Mouse (Mus musculus) testis, postnatal 10 days (tissue): ENCODE measurements around the gene Fam214a.
A peak's percentile ranks its signal among the peaks of the same experiment; 100 is the strongest.

Source experiments
- DNase-seq: peaks from one replicate; pipeline ENCODE4 v3.0.0; 2021; ENCODE audit warnings: low spot score

Gene Fam214a

DNA sequence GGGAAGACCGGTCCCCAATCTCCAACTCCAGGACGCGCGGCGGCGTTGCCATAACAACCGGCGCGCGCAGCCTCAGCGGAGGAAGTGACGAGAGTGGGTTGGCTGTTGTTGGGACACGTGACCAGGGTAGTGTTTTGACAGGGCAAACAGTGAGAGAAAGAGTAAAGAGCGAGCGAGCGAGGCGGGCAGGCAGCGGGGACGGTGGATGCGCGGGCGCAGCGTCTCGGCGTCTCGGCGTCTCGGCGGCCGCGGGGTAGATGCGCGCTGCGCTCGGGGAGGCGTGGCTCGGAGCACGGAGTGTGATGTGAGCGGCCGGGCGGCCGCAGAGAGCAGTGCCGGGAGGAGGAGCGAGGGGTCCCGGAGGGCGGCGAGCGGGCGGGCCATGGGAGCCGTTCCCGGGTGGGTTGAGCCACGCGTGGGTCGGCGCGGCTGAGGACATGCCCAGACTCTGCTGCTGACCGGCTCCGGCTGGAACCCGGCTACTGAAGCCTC, at the start of gene Fam214a:
Fam214a (plus strand) TSS at position 129 of the 492 bp plus-strand sequence.
- peak; percentile 92 for DNase-seq

DNA sequence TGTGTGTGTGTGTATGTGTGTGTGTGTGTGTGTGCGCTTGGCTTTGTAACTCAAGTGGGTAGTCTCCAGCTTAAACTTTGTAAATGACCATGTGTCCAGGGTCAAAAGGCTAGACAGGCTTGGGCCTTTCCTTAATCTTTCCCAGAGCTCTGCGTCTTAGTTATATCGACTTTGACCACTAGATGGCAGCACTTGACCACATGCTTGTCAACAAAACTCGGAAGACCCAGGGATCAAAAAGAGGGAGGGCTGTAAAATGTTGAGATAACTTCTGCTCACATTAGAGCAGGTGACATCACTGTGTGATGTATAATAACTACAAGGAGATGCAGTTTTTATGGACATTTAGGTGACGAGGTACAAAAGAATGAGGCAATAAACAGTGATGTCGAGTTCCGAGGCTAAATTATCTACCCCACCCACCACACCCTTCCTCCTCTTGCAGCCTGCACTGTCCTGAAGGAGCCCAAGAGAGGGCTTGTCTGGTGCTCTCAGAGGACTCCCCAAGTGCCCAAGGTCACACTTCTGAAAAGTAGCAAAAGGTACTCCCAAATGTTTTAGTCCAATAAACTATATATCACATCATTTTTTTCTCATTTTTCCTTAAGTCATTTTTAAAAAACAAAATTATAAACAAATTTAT, 47.7 kb upstream of the Fam214a start:
- DNase-seq, result peak; percentile 83

DNA sequence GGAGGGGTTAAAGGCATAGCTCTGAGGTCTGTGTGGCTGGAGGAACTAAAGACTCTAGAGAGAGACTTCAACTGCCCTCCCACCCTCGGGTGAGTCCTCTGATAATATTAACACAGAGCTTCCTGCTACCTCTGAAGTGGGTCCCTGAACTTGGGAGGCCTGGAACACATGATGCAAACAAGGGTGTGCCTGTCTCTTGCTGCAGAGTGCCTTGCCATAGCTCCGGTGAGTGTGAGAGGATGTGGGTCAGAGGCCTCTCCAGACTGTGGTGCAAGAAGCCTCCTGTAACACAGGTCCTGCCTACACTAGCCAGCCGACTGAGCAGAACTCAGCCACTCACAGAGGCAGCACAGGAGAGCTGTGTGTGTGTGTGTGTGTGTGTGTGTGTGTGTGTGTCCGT, 45.7 kb upstream of the Fam214a start:
- DNase-seq, result no peak

DNA sequence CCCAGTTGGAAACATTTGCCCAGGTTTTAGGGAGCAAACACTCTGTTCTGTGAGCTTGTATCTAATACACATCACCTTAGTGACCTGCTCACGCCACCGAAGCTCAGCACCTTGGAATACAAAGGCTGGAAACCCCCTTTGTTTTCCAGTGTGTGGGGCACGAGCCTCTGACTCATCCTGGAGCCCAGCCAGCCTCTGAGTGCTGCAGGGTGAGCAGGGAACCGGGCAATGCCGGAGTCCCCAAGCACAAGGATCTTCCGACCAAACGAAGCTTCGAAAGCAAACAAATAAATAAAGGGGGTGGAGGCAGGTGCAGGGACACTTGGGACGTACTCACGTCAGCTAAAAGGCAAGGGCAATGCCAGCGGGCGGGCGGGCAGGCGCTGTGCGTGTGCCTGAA, 43.4 kb upstream of the Fam214a start:
- peak; percentile 71 for DNase-seq

DNA sequence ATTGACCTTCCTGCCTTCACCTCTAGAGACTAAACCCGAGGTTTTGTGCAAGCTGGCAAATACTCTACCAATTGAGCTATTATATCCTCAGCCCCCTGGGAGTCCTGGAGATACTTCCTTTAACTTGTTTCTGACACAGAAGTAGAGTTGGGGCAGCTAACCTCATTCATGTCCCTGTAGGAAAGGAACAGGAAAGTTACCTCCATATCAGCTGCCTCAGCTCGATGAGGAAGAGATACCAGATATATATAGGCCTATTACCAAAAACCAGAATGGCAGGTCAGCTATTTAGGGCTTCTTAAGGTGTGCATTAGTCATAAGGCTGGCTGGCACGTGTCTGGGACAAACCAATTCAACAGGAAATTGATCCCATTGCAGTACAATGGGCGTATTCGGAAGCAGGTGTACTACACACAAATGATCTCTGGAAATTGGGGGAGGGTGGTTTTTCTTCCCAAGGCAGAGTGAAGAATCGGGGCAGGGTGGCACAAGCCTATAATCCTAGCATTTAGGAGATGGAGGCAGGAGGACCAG, 42.4 kb upstream of the Fam214a start:
- no peak for DNase-seq

DNA sequence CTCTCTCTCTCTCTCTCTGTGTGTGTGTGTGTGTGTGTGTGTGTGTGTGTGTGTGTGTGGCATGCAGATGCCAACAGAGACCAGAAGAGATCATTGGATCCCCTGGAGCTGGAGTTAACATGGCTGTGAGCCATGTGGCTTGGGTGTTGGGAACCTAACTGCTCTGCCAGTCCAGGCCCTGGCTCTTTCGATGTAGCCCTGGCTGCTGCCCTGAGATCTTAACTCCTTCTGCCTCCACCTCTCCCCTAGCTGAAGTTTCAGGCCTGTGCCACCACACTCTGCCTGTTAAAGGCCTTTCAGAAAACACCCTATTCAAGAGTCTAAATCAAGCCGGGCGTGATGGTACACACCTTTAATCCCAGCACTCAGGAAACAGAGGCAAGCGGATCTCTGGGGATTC, 41.3 kb upstream of the Fam214a start:
- DNase-seq, result no peak

DNA sequence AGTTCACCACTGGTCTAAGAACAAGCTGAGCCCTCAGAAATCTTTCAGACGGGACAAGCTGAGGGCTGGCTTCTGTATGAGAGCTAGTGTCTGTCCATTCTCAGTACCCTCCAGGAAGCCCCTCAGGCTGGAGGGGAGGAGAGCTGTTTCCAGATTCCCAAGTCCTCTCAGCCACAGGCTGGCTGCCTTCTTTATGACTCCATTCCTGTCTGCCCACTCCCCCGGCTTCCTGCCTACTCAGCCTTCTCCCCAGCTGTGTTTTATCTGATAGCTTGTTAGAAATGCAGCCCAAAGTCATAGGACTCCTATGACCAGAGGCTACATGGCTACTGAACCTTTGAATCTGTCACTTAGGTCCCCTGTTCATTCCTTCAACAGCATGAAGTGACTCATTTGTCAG, 40.8 kb upstream of the Fam214a start:
- DNase-seq, result no peak

DNA sequence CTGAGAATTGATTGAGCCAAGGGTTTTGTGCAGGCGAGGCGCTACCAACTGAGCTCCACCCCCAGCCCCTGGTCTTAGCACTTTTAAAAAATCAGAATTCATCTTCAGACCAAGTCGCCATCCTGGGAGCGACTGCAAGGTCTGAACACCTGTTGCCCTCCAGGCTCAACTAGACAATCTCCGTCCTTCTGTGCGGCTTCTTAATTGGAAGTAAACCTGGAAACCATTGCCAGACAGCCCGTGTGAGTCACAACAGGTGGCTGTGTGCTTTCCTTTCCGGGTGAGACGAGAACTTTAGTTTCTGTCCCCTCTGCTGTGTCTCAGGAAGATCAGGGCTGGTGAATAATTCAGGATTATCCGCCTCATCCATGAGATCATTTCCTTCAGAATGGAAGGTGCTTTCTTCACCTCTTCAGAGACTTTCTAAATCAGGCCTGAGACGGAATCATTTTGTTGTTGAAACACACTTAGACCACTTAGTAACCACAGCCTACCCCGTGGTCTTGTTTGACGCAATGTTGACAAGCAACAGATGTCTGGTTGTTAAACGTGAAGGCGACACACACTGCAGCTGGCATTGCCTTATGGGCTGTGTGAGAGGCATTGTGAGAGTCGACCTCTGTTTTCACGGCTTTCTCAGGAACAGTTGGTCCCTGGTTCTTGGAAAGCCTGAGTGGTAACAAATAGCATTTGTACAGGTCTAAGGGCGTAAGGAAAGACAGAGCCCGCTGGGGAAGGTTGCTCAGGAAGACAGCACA, 39.9 kb upstream of the Fam214a start:
- DNase-seq, result no peak

DNA sequence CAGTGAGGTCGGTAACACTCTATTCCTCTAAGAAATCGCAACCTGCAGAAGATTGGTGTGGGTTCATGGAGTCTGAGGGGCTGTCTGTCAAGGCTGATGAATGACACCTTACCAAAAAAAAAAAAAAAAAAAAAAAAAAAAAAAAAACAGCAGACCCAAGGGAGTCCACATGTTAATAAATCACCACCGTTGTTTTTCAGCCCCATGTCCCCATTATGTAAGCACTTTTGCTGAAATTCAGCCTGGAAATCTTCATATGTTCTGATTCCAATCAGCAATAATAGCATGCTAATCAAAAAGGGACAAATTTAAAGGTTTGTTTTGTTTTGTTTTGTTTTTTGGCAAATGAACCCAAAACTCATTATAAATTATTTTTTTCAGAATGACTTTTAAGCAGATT, 37.1 kb upstream of the Fam214a start:
- no peak for DNase-seq

DNA sequence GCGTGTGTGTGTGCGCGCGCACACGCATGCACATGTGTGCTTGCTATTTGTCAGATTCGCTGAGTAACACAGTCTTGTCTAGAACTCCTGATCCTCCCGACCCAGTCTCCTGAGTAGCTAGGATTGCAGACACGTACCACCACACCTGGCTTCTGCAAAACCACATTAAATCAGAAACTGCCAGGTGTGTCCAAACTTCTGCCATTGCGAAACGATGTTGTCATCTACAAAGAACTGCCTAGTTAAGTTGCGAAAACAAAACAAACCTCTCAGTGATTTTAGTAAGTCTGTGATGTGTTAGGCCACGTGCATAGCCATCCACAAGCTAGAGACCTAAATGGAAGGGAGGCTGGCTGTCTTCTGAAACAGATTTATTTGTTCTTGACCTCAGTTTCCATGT, 32.2 kb upstream of the Fam214a start:
- DNase-seq, result no peak

DNA sequence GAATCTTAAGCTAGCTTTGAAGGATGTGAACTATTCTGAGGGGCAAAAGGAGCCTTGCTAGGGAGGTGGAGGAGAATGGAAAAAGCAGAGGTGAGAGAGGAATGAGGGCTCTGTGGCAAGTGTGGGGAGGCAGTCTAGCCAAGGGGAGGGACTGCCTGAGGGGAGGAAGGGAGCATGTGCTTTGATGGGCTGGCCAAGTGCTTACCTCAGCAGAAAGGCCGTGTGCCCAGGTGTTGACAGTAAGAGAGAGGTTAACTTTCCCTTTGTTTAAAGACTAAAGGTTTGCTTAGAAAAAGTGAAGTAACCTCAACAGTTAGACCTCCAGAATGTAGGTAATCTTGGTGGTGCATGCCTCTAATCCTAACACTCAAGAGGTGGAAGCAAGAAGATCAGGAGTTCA, 31.3 kb upstream of the Fam214a start:
- DNase-seq, result no peak

DNA sequence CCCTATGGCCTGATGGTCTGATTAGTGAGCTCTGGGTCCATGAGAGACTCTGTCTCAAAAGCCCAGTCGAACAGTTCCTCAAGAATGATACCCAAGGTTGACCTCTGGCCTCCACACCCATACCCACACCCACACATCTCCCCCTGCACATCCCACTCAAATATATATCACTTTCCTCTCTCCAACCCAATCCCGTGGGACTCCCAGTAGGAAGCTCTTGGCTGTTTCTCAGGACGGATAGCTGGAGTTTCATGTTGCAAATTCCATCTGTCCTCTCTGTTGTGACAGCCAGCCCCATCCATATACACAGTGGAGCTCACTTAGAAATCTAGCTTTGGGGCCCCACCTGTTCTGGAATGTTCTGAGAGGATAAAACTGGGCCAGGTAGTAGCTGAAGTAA, 29.8 kb upstream of the Fam214a start:
- DNase-seq, result no peak

DNA sequence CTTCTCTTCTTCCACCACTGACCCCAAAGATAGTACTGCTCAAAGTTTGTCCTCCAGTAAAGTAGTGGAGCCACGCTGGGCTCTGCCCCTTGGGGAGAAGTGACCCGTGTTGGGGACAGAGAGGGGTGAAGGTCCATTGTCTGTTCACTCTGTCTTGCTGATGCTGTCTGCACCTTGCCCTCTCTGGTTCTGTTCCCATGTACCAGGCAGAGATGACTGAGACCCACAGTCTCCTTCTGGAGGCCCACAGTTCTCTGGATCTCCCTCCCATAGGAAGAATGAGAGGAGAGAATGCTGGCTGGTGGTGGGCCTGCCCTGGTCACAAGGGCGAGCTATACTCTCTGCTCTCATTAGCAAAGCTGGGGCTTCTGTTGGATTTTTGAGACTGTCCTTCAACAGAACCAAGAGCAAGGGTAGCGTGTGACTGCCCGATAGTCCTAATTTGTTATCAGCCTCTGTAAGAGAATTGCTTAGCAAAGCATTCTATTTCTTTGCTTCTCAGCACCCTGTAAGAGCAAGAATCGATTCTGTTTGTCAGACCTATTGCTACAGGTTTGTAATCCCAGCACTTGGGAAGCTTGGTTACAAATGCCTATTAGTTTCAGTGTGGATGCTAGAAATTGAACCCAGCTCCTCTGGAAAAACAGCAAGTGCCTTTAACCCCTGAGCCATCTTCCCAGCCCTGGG, 29.2 kb upstream of the Fam214a start:
- no peak for DNase-seq

DNA sequence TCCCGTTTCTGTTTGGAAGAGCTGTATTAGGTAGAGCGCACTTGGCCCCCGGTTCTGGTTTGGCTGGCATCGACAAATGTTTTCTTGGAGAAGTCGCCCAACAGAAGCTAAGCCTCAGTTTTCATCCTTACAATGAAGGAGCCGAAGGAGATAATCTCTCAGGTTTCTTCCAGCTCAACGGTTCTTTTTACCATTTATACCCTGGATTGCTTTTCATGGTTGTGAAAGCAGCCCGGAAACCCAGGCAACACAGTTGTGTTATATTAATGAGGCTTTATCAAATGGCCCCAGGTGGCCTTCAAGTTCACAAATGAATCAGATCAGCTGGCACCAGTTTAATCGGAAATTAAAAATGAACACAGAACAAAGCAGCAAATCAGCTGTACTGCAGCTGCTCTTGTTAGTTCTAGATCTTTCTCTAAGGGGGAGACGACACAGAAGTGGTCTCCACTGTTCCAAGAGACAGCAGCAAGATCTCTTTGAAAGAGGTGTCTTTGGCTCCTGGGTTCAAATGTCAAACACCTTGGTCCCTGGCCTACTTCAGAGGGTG, 27.4 kb upstream of the Fam214a start:
- DNase-seq, result no peak

DNA sequence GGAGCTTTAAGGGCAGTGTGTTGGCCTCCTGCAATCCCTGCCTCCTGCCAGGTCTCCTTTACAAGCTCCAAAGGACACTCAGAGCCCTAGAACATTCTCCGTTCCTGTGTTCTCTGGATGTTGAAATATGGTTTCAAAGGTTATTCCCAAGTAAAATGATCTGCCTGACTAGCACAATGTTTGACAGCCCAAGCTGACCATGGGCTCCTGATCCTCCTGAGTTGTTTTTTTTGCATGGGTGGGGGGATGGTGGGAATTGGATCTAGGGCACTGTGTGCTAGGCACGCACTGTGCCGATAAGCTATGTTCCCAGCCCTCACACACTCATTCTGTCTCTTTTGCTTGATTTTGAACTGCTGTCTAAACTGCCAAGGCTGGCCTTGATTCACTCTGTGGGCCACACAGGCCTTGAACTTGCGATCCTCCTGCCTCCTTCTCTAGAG, 22.7 kb upstream of the Fam214a start:
- no peak for DNase-seq

DNA sequence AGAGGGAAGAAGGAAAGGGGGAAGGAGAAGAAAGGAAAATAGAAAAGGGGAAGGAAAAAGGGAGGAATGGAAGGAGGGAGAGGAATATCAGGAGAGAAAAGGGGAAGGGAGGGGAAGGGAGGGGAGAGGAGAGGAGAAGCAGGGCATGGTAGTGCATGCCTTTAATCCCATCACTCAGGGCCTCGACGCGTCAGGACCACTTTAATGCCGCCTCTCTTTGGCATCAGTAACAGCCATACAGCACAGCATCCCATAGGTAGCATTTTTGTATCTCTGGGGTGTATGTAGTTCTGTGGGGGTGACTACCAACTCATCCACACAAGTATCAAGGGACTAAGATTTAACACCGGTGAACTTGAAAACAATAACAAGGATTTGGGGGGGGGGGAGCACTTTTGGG, 22.0 kb upstream of the Fam214a start:
- no peak for DNase-seq

DNA sequence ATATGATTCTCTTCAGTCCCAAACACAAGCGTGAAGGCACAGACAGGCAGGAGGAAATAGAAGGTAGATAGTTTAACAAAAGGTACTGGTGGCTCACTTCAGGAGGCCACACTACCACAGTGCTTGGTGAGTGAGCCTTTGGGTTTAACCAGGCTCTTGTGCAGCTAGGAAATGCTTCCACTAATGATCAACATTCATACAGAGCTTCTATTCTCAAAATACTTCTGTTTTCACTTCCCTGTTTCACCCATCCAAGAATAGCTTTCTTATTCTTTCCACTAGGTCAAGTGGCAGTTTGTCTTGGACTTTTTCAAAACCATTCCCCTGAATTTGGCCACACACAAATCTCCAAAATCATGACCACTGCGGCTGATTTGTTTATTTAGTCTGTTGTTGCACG, 17.4 kb upstream of the Fam214a start:
- no peak for DNase-seq

DNA sequence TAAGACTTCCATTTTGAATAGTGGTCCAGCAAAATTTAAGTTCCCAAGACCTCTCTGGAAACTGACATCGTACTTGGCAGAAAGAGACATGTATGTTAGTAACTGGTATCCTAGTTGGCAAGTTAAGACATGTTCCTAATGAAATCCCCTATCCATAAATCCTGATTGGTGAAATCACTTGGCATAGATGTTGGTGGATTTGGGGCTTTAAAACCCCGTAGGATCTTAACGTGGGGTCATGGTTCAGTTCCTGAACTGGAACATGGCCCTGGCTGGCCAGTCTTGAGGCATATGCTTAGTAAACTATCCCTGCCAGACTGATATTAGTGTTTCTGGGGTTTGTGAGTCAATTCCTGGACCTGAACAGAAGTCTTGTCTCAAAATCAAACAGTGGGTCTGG, 14.9 kb upstream of the Fam214a start:
- no peak for DNase-seq

DNA sequence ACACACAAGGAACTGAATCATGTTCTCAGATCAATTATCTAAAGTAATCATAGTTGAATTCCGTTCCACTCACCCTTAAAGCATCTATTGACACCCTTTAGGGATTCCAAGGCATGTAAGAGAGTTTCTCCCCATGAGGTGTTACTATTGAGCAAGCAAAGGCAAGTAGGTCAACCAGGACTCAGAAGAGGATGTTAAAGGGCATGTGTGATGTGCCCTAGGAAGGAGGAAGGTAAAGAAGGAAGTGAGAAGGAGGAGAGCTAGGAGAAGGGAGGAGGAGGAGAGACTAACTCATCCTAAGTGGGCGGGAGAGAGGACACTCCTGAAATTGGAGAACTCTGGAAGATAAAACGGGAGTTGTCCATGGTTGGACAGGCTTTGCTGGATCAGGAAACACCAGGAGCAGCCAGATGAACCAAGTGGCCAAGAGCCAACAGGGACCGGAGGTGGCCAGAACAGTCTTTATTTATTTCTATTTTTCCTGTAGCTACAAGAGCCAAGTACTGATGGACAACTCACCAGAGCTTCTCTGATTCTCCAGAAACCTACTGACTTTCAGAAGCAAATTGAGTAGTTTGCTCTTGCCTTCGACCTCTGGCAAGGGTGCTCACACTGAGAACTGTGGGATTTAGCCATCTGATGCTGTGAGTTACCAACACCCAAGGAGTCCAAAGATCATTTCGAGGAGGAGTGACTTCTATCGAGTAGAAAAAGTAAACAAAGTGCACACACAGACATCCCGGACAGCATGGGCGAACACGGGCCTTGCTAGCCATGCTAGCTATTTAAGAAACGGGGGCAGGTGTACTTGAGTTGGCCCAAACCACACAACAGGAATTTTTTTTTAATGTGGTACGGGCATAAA, 13.8 kb upstream of the Fam214a start:
- DNase-seq, result no peak

DNA sequence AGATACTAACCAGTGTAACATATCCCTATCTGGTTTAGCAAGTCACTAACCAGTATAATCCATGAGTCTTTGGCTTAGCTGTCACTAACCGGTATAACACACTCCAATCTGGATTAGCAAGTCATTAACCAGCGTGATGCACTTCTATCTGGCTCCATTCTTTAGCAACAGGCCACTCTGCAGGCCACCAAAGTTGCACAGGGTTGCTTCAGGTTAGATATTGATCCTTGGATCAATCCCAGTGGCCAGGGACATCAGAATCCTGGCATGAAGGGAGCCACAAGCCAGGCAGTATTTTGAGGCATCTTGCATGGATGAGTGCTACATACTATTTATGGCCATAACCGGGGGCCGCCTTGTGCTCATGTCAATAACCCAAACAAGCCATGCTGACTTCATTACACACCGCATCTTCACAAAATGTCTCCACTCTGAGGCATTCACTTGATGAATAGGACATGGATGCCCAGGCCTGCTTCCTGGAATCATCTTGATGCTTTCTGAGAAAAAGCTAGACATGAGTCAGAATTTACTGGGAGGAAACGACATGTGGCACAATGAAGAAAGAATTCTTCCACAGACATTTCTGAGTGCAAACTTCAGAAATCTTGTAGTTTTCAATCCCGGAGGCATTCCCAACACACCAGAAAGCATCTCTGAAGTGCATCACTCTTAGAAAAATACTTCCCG, 5.8 kb upstream of the Fam214a start:
- DNase-seq, result no peak

DNA sequence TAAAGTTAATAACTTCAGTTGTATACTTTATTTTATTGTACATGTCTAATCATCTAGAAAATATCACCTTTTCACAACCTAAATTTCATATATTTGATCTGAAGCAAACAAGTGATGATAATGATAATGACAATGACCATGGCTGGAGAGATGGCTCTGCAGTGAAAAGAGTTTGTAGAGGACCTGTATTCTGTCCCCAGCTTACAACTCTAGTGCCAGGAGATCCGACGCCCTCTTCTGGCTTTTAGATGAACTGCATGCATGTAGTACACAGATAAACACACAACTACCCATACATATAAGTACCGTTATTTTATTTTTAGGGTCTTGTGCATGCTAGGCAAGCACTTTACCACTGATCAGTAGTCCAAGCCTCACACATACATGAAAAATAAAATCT, 1.2 kb upstream of the Fam214a start:
- DNase-seq, result no peak
